25 mouse cellular contexts compared by ENCODE assay signal in the genomic region with DNA sequence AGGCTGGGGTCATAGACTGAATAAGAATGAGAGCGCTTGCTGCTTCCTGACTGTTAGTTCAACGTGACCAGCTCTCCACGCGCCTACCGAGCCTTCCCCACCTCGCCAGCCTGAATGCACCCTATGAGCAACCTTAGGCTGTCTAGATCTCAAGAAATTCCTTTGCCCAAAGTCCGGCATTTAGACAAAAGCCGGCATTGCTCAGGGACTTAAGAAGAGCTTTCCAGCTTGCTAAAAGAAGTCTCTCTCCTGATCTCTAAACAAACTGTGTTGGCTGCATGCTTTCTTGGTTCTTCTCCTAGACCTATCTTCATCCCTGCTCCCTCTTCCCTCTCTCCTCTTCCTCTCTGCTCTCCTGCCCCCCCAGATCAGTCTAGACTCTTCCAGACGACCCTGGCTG. TPM values are rescaled to one million over a fixed set of nuclear protein-coding genes. Genes with fewer than 3 reads are reported as not detected.
DNase-seq lines count a peak whose midpoint lies in the region; ATAC-seq lines count a peak whose summit lies in the region.
"Had no signal": no experiment of that assay in that cellular context is flagged by ENCODE, and none has a peak within 500 bp of the region (broad histone marks: within the 10 kb centered on the region; RNA-seq: fewer than 3 reads in every experiment).

No protein-coding gene starts in this region.

- no peaks in the 10 kb centered on the region for H3K9me3 ChIP-seq in heart, embryonic 13.5 days
- no peaks in the 10 kb centered on the region for H3K9me3 ChIP-seq in midbrain, embryonic 11.5 days (ENCODE audit: control insufficient read depth, low read length)
- no peaks in the 10 kb centered on the region for H3K9me3 ChIP-seq in midbrain, embryonic 14.5 days (ENCODE audit: control insufficient read depth, low read length)
- no peaks in the 10 kb centered on the region for H3K9me3 ChIP-seq in intestine, embryonic 16.5 days (ENCODE audit: control insufficient read depth, low read length)
- H3K9me3 ChIP-seq in liver, embryonic 11.5 days (ENCODE audit: control insufficient read depth, low read length): no peaks in the 10 kb centered on the region
- H3K9me3 ChIP-seq in neural tube, embryonic 15.5 days (replicated peaks): no peaks in the 10 kb centered on the region
- H3K9me3 ChIP-seq: embryonic facial prominence, embryonic 12.5 days; hindbrain, embryonic 15.5 days; liver, embryonic 12.5 days had no signal

- no peak for DNase-seq in heart, postnatal 14 days
- peak; percentile 89 for DNase-seq in midbrain, embryonic 11.5 days (ENCODE audit: low spot score, missing footprints)
- no peak for DNase-seq in midbrain, embryonic 14.5 days
- no peak for DNase-seq in liver, embryonic 11.5 days (ENCODE audit: low spot score)
- DNase-seq: adrenal gland, postnatal 25 days; cerebellum, postnatal 10 days; gastrocnemius, postnatal 36 days; layer of hippocampus, adult 9-11 months; spleen, adult 18-20 months had no signal

- intact Hi-C loops in heart, postnatal 14 days (cut with DNase I): loop anchor here (5.0 kb wide), 1 partner anchor 32 kb away; no protein-coding TSS in a partner anchor

- peak overlapping the region; percentile 7; the same call in 1 of the 2 replicates for H3K4me2 ChIP-seq in heart, embryonic 13.5 days
- 0 out of 2 replicates have a peak overlapping the region, but pooled peaks have one; percentile 4 for H3K4me2 ChIP-seq in midbrain, embryonic 11.5 days
- H3K4me2 ChIP-seq in midbrain, embryonic 14.5 days (ENCODE audit: low read length): no peak overlapping the region
- H3K4me2 ChIP-seq in intestine, embryonic 16.5 days (ENCODE audit: low read depth, low read length): no peak overlapping the region
- no peak overlapping the region for H3K4me2 ChIP-seq in liver, embryonic 11.5 days
- no peak overlapping the region for H3K4me2 ChIP-seq in neural tube, embryonic 15.5 days
- H3K4me2 ChIP-seq: embryonic facial prominence, embryonic 12.5 days; hindbrain, embryonic 15.5 days; liver, embryonic 12.5 days had no signal

- 11% methylated on average over 9 of the region's 9 CpGs for WGBS in heart, embryonic 13.5 days
- WGBS in midbrain, embryonic 11.5 days: 5% methylated on average over 9 of the region's 9 CpGs
- WGBS in midbrain, embryonic 14.5 days: 11% methylated on average over 9 of the region's 9 CpGs
- 24% methylated on average over 9 of the region's 9 CpGs for WGBS in intestine, embryonic 16.5 days
- 24% methylated on average over 9 of the region's 9 CpGs for WGBS in liver, embryonic 11.5 days
- WGBS in neural tube, embryonic 15.5 days: 26% methylated on average over 9 of the region's 9 CpGs

- H3K9ac ChIP-seq in heart, embryonic 13.5 days: no peak overlapping the region
- H3K9ac ChIP-seq in midbrain, embryonic 11.5 days (ENCODE audit: low read length): no peak overlapping the region
- H3K9ac ChIP-seq in midbrain, embryonic 14.5 days (replicated peaks; ENCODE audit: low read length): no peak overlapping the region
- H3K9ac ChIP-seq in intestine, embryonic 16.5 days (ENCODE audit: low read depth, low read length): no peak overlapping the region
- no peak overlapping the region for H3K9ac ChIP-seq in liver, embryonic 11.5 days (ENCODE audit: low read depth, low read length)
- no peak overlapping the region for H3K9ac ChIP-seq in neural tube, embryonic 15.5 days (replicated peaks)
- H3K9ac ChIP-seq: embryonic facial prominence, embryonic 12.5 days; hindbrain, embryonic 15.5 days; liver, embryonic 12.5 days had no signal

- ATAC-seq in heart, embryonic 13.5 days (ENCODE audit: extremely low read depth, insufficient number of reproducible peaks, low FRiP score, low TSS enrichment): no peak
- ATAC-seq in midbrain, embryonic 11.5 days (ENCODE audit: low FRiP score): no peak
- ATAC-seq in midbrain, embryonic 14.5 days (ENCODE audit: low FRiP score, low TSS enrichment): no peak
- ATAC-seq in intestine, embryonic 16.5 days: no peak
- ATAC-seq in liver, embryonic 11.5 days (replicated peaks; ENCODE audit: low FRiP score): no peak
- ATAC-seq in neural tube, embryonic 15.5 days (ENCODE audit: low FRiP score): no peak
- ATAC-seq: liver, embryonic 12.5 days had no signal

- peaks cover 37% of the 10 kb centered on the region for H3K27me3 ChIP-seq in heart, embryonic 13.5 days (replicated peaks)
- no peaks in the 10 kb centered on the region; the same call in 1 of the 2 replicates for H3K27me3 ChIP-seq in midbrain, embryonic 11.5 days (ENCODE audit: control insufficient read depth, insufficient read depth, low read length)
- H3K27me3 ChIP-seq in midbrain, embryonic 14.5 days (ENCODE audit: control insufficient read depth, insufficient read depth, low read length): no peaks in the 10 kb centered on the region
- H3K27me3 ChIP-seq in intestine, embryonic 16.5 days (replicated peaks; ENCODE audit: control insufficient read depth, insufficient read depth, low read length): no peaks in the 10 kb centered on the region
- no peaks in the 10 kb centered on the region; the same call in 1 of the 2 replicates for H3K27me3 ChIP-seq in liver, embryonic 11.5 days (replicated peaks; ENCODE audit: control insufficient read depth, insufficient read depth, low read length)
- 0 out of 2 replicates have a peak, but pooled peaks cover 3% of the 10 kb centered on the region for H3K27me3 ChIP-seq in neural tube, embryonic 15.5 days (replicated peaks)
- H3K27me3 ChIP-seq: embryonic facial prominence, embryonic 12.5 days; hindbrain, embryonic 15.5 days had no signal

- peaks cover 17% of the 10 kb centered on the region for H3K4me1 ChIP-seq in heart, embryonic 13.5 days
- peaks cover 9% of the 10 kb centered on the region; the same call in 1 of the 2 replicates for H3K4me1 ChIP-seq in midbrain, embryonic 11.5 days (ENCODE audit: control insufficient read depth, insufficient read depth, low read length)
- 0 out of 2 replicates have a peak, but pooled peaks cover 2% of the 10 kb centered on the region for H3K4me1 ChIP-seq in midbrain, embryonic 14.5 days (ENCODE audit: control insufficient read depth, insufficient read depth, low read length)
- peaks cover 26% of the 10 kb centered on the region for H3K4me1 ChIP-seq in intestine, embryonic 16.5 days (ENCODE audit: control insufficient read depth, insufficient read depth, low read length)
- H3K4me1 ChIP-seq in liver, embryonic 11.5 days (replicated peaks; ENCODE audit: control insufficient read depth, insufficient read depth, low read length): peaks cover 11% of the 10 kb centered on the region
- peaks cover 10% of the 10 kb centered on the region; the same call in 1 of the 2 replicates for H3K4me1 ChIP-seq in neural tube, embryonic 15.5 days

- H3K4me3 ChIP-seq in heart, embryonic 13.5 days: no peak overlapping the region
- H3K4me3 ChIP-seq in midbrain, embryonic 11.5 days (ENCODE audit: low read depth, low read length): no peak overlapping the region
- no peak overlapping the region for H3K4me3 ChIP-seq in midbrain, embryonic 14.5 days (replicated peaks; ENCODE audit: low read depth, low read length)
- H3K4me3 ChIP-seq in intestine, embryonic 16.5 days (ENCODE audit: low read length): no peak overlapping the region
- H3K4me3 ChIP-seq in liver, embryonic 11.5 days (ENCODE audit: low read depth, low read length): no peak overlapping the region
- no peak overlapping the region for H3K4me3 ChIP-seq in neural tube, embryonic 15.5 days (replicated peaks)
- H3K4me3 ChIP-seq: embryonic facial prominence, embryonic 12.5 days; hindbrain, embryonic 15.5 days; liver, embryonic 12.5 days; myocyte had no signal

- no peak overlapping the region for H3K27ac ChIP-seq in heart, embryonic 13.5 days (replicated peaks)
- no peak overlapping the region for H3K27ac ChIP-seq in midbrain, embryonic 11.5 days (ENCODE audit: low read depth, low read length)
- no peak overlapping the region for H3K27ac ChIP-seq in midbrain, embryonic 14.5 days (replicated peaks; ENCODE audit: low read depth, low read length)
- peak overlapping the region; percentile 36 for H3K27ac ChIP-seq in intestine, embryonic 16.5 days (ENCODE audit: low read length)
- no peak overlapping the region for H3K27ac ChIP-seq in liver, embryonic 11.5 days (ENCODE audit: low read depth, low read length)
- H3K27ac ChIP-seq in neural tube, embryonic 15.5 days (replicated peaks): no peak overlapping the region
- H3K27ac ChIP-seq: hindbrain, embryonic 15.5 days; kidney, postnatal 0 days; liver, embryonic 12.5 days had no signal

- no peaks in the 10 kb centered on the region for H3K36me3 ChIP-seq in heart, embryonic 13.5 days
- no peaks in the 10 kb centered on the region for H3K36me3 ChIP-seq in midbrain, embryonic 11.5 days (ENCODE audit: control insufficient read depth, insufficient read depth, low read length)
- no peaks in the 10 kb centered on the region for H3K36me3 ChIP-seq in midbrain, embryonic 14.5 days (ENCODE audit: control insufficient read depth, insufficient read depth, low read length)
- H3K36me3 ChIP-seq in intestine, embryonic 16.5 days (ENCODE audit: control insufficient read depth, insufficient read depth, low read length): no peaks in the 10 kb centered on the region
- no peaks in the 10 kb centered on the region for H3K36me3 ChIP-seq in liver, embryonic 11.5 days (ENCODE audit: control insufficient read depth, insufficient read depth, low read length)
- no peaks in the 10 kb centered on the region for H3K36me3 ChIP-seq in neural tube, embryonic 15.5 days
- H3K36me3 ChIP-seq: embryonic facial prominence, embryonic 12.5 days; hindbrain, embryonic 15.5 days; liver, embryonic 12.5 days had no signal

RNA-seq across cellular contexts. Expression of a gene that starts 7.9 kb away (rescaled TPM):
- 9.7 and 15.9 TPM in 2 replicates for polyA plus RNA-seq in heart, embryonic 13.5 days (2015; fragmentation: Nextera tagmentation; extraction: Ambion mirVana)
- total RNA-seq in heart, postnatal 14 days (2021): 1 to 10 TPM; 3.1 to 4.2 TPM
- 8.0 and 9.5 TPM in 2 replicates for polyA plus RNA-seq in midbrain, embryonic 11.5 days (2014; fragmentation: Nextera tagmentation; extraction: Ambion mirVana)
- 3.0 and 11.5 TPM in 2 replicates for polyA plus RNA-seq in midbrain, embryonic 14.5 days (2014; fragmentation: Nextera tagmentation; extraction: Ambion mirVana)
- 117 and 123 TPM in 2 replicates for polyA plus RNA-seq in intestine, embryonic 16.5 days (2015; fragmentation: Nextera tagmentation; extraction: Ambion mirVana)
- 32.7 and 33.5 TPM in 2 replicates for polyA plus RNA-seq in liver, embryonic 11.5 days (2014; fragmentation: Nextera tagmentation; extraction: Ambion mirVana)
- polyA plus RNA-seq in neural tube, embryonic 15.5 days (2015; fragmentation: Nextera tagmentation; extraction: Ambion mirVana): 20.6 and 115 TPM in 2 replicates

RNA-seq across cellular contexts. Expression of a gene that starts 19.2 kb away (rescaled TPM):
- polyA plus RNA-seq in heart, embryonic 13.5 days (2015; fragmentation: Nextera tagmentation; extraction: Ambion mirVana): 505 and 535 TPM in 2 replicates
- total RNA-seq in heart, postnatal 14 days (2021): 100 to 1,000 TPM; 130 TPM
- polyA plus RNA-seq in midbrain, embryonic 11.5 days (2014; fragmentation: Nextera tagmentation; extraction: Ambion mirVana): 198 and 207 TPM in 2 replicates
- polyA plus RNA-seq in midbrain, embryonic 14.5 days (2014; fragmentation: Nextera tagmentation; extraction: Ambion mirVana): 131 and 176 TPM in 2 replicates
- 1,203 and 1,252 TPM in 2 replicates for polyA plus RNA-seq in intestine, embryonic 16.5 days (2015; fragmentation: Nextera tagmentation; extraction: Ambion mirVana)
- 478 and 500 TPM in 2 replicates for polyA plus RNA-seq in liver, embryonic 11.5 days (2014; fragmentation: Nextera tagmentation; extraction: Ambion mirVana)
- polyA plus RNA-seq in neural tube, embryonic 15.5 days (2015; fragmentation: Nextera tagmentation; extraction: Ambion mirVana): 197 and 409 TPM in 2 replicates

RNA-seq across cellular contexts. Expression of a gene that starts 19.2 kb away (rescaled TPM):
- not detected in 2 replicates for polyA plus RNA-seq in heart, embryonic 13.5 days (2015; fragmentation: Nextera tagmentation; extraction: Ambion mirVana)
- total RNA-seq in heart, postnatal 14 days (2021): not detected
- polyA plus RNA-seq in midbrain, embryonic 11.5 days (2014; fragmentation: Nextera tagmentation; extraction: Ambion mirVana): not detected in 2 replicates
- polyA plus RNA-seq in midbrain, embryonic 14.5 days (2014; fragmentation: Nextera tagmentation; extraction: Ambion mirVana): not detected in 2 replicates
- polyA plus RNA-seq in intestine, embryonic 16.5 days (2015; fragmentation: Nextera tagmentation; extraction: Ambion mirVana): 1.0 TPM in 1 of 2 replicates, not detected in the other
- not detected in 2 replicates for polyA plus RNA-seq in liver, embryonic 11.5 days (2014; fragmentation: Nextera tagmentation; extraction: Ambion mirVana)
- polyA plus RNA-seq in neural tube, embryonic 15.5 days (2015; fragmentation: Nextera tagmentation; extraction: Ambion mirVana): not detected in 2 replicates
- total RNA-seq: adrenal gland, postnatal 25 days; gastrocnemius, postnatal 36 days; left cerebral cortex, postnatal 14 days; MEL had no signal
- polyA plus RNA-seq: C2C12; embryonic facial prominence, embryonic 12.5 days; forebrain, embryonic 11.5 days; frontal cortex, adult 2 months; heart, postnatal 0 days; hindbrain, embryonic 15.5 days; liver, embryonic 12.5 days; lung, embryonic 16.5 days; testis, adult 2 months had no signal

RNA-seq across cellular contexts. Expression of a gene that starts 24.8 kb away (rescaled TPM):
- polyA plus RNA-seq in heart, embryonic 13.5 days (2015; fragmentation: Nextera tagmentation; extraction: Ambion mirVana): 1.2 TPM in 2 replicates
- under 1 TPM; 0.38 to 0.80 TPM for total RNA-seq in heart, postnatal 14 days (2021)
- polyA plus RNA-seq in midbrain, embryonic 11.5 days (2014; fragmentation: Nextera tagmentation; extraction: Ambion mirVana): 0.20 TPM in 1 of 2 replicates, not detected in the other
- polyA plus RNA-seq in midbrain, embryonic 14.5 days (2014; fragmentation: Nextera tagmentation; extraction: Ambion mirVana): 0.29 TPM in 1 of 2 replicates, not detected in the other
- 2.0 and 2.4 TPM in 2 replicates for polyA plus RNA-seq in intestine, embryonic 16.5 days (2015; fragmentation: Nextera tagmentation; extraction: Ambion mirVana)
- 0.58 and 0.60 TPM in 2 replicates for polyA plus RNA-seq in liver, embryonic 11.5 days (2014; fragmentation: Nextera tagmentation; extraction: Ambion mirVana)
- 3.0 and 4.5 TPM in 2 replicates for polyA plus RNA-seq in neural tube, embryonic 15.5 days (2015; fragmentation: Nextera tagmentation; extraction: Ambion mirVana)
- total RNA-seq: left cerebral cortex, postnatal 14 days had no signal
- polyA plus RNA-seq: forebrain, embryonic 11.5 days; frontal cortex, adult 2 months had no signal

RNA-seq across cellular contexts. Expression of a gene that starts 33.7 kb away (rescaled TPM):
- polyA plus RNA-seq in heart, embryonic 13.5 days (2015; fragmentation: Nextera tagmentation; extraction: Ambion mirVana): 13.1 and 13.8 TPM in 2 replicates
- total RNA-seq in heart, postnatal 14 days (2021): 1 to 10 TPM; 7.4 to 7.7 TPM
- polyA plus RNA-seq in midbrain, embryonic 11.5 days (2014; fragmentation: Nextera tagmentation; extraction: Ambion mirVana): 10.2 and 12.5 TPM in 2 replicates
- polyA plus RNA-seq in midbrain, embryonic 14.5 days (2014; fragmentation: Nextera tagmentation; extraction: Ambion mirVana): 5.0 and 7.4 TPM in 2 replicates
- 23.4 and 23.6 TPM in 2 replicates for polyA plus RNA-seq in intestine, embryonic 16.5 days (2015; fragmentation: Nextera tagmentation; extraction: Ambion mirVana)
- polyA plus RNA-seq in liver, embryonic 11.5 days (2014; fragmentation: Nextera tagmentation; extraction: Ambion mirVana): 13.1 and 13.2 TPM in 2 replicates
- polyA plus RNA-seq in neural tube, embryonic 15.5 days (2015; fragmentation: Nextera tagmentation; extraction: Ambion mirVana): 6.3 and 10.2 TPM in 2 replicates

Comparison
In these comparisons a context has a peak if more than half of its experiments do, and no peak if none do; other contexts are left out.
1. H3K4me2 ChIP-seq: peak in heart, embryonic 13.5 days (single experiment) and midbrain, embryonic 11.5 days (single experiment); none in midbrain, embryonic 14.5 days (single experiment), intestine, embryonic 16.5 days (single experiment), liver, embryonic 11.5 days (single experiment) and neural tube, embryonic 15.5 days (single experiment).